Mouse (Mus musculus) heart, adult 9 months (tissue): ENCODE results near the gene Slc39a11.
A peak's percentile ranks its signal among the peaks of the same experiment; 100 is the strongest.

Source experiments
- DNase-seq, 2 experiments: peaks; one replicate each; pipeline ENCODE4 v3.0.0; 2022; ENCODE audit warnings: low spot score in 2 of 2

The Slc39a11 gene

DNA sequence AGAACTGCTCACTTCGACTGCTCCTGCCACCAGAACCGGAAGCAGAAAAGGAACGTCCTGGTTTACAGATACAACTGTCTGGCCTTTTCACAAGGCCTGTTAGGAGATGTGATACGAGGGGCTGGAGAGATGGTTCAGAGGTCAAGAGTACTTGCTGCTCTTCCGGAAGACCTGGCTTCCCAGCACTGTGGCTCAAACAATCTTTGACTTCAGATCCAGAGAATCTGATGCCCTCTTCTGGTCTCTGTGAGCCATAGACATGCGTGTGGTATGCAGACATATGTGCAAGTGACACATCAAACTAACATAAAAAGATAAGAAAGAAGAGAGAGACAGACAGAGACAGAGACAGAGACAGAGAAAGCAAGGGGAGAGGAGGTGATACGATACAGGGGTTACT lies 17.6 kb downstream of the Slc39a11 start:
- no peak for DNase-seq

DNA sequence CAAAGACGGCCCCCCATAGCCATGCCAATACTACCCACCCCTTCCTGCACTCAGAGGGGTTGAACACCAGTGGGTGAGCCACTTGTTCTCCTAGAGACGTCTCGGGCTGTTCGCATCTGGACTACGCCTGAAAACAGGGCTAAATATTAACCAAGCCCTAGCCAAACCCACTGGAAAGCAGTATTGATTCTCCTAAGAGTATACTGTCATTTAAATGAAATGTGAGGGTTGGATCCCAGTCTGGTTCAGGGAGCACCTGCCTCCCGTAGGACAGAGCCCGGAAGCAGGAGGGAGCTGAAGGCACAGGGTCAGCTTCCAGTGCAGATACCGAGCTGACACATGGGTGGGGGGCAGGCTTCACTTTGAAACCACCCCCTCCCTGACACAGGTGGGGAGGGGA lies 18.0 kb downstream of the Slc39a11 start:
- no peak for DNase-seq

DNA sequence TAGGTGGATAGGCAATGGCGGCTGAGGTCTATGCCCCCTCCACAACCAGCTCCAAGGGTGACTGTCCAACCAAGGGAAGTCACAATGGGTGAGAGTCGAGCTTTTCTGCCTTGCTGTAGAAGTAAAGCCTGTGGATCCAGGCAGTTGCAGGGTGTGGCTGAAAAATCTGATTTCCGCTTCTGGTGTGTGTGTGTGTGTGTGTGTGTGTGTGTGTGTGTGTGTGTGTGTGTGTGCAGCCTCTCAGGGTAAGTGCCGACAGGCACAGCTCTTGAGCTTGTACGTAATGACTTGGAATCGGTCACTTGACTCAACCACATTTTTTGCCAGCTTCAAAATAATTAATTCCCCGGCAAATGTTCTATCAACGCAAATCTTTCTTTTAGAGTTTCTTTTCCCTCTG lies 18.6 kb downstream of the Slc39a11 start:
- no peak for DNase-seq

DNA sequence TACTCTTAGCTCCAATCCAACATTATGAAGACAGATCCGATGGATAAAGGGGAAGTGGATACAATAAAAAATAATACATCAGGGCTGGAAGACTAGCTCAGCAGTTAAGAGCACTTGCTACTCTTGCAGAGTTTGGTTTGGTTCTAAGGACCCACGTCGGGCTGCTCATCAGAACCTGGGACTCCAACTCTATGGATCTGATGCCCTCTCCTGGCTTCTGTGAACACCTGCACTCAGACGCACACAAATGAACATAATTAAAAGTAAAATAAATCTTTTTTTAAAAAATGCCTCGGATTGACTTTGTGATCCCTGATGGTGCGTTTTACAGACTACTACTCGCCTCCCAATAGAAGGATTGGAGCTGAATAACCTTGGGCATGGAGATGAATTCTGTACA lies 19.2 kb downstream of the Slc39a11 start:
- DNase-seq: no peak

DNA sequence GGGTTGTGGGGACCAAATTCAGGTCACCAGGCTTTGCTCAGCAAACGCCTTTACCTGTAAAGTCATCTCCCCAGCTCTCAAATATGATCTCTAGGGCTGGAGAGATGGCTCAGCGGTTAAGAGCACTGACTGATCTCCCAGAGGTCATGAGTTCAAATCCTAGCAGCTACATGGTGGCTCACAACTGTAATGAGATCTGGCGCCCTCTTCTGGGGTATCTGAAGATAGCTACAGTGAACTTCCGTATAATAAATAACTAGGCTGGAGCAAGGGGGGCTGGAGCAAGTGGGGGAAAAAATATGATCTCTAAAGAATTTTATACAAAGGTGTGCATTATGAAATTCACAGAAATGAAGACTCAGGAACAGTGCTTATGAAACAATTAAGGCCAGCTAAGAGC lies 22.1 kb downstream of the Slc39a11 start:
- no peak for DNase-seq

DNA sequence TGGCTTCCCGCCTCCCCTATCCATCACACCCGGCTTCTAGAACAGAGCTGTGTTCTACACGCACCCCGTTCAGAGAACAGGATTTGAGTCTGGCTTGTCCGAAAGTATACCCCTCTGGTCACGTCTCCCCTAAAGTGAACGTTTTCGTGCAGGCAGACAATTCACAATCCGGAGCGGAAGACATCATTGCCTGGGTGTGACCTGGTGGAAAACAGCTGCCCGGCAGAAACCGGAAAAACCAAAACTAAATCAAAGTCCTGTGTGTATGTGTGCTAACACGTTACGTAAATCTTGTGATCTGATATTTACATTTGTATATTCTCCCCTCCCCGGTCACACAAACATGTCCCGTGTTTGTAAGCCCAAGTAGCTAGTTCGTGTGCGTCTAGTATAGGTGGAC lies 24.4 kb downstream of the Slc39a11 start:
- no peak for DNase-seq

DNA sequence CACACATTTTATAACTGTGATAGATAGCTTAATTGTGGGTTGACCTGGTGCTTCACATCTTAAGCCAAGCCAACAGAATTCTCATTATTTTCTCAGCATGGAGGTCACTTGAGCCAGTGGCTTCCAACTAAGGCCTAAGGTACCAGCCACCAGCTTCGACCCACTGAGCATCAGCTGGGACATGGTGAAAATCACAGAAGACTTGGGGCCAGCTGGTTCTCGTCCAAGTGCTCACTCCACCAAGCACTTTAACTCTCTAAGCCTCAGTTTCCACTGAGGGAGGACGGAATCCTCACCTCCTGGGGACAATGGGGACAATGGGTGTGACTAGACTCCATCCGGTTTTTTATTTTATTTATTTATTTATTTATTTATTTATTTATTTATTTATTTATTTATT lies 27.9 kb downstream of the Slc39a11 start:
- DNase-seq: no peak

DNA sequence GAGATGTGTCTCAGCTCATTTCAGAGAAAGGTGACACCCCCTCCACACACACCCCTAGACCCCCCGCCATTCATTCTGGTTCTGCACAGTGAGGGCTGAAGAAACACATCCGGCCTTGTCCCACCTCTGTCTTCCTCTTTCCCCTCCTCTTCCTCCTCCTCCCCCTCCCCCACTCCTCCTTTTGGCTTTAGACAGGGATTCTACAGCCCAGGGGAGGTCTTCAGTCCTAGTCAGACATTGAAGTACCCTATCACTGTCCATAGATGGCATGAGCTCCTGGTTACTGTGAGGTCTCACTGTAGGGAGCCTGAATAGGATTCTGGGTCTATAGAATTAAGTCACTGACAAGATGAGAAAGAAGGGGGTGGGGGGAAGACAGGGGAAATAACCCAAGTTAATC lies 28.9 kb downstream of the Slc39a11 start:
- DNase-seq: no peak

DNA sequence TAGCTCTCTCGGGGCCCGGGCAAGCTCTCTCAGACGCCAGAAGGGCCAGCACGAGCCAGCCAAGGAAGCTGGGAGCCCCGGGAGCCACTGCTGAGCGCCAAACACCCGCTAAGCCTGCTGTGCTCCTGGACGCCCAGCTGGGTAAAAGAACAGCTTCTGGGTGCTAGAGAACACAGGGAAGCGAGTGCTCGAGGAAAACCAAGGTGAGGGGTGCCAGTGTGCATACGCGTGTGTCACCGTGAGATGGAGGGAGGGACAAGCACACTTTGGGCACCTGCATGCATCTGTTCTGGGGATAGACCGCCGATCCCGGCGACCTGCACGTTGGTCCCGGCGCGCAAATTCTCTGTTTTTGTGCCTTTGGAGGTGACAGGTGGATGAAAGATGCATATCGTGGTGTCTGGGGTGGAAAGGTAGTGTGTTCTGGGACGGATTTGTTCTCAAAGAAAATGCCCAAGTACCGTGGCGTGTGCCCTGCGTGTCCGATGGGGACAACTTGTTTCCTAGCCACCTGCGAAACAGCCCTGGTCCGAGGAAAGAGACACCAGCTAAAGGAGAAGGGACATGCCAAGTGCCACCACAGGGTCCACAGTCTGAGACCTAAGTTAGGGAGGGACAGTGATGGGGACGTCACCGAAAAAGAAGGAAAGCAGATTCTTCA lies 30.3 kb downstream of the Slc39a11 start:
- DNase-seq: no peak

DNA sequence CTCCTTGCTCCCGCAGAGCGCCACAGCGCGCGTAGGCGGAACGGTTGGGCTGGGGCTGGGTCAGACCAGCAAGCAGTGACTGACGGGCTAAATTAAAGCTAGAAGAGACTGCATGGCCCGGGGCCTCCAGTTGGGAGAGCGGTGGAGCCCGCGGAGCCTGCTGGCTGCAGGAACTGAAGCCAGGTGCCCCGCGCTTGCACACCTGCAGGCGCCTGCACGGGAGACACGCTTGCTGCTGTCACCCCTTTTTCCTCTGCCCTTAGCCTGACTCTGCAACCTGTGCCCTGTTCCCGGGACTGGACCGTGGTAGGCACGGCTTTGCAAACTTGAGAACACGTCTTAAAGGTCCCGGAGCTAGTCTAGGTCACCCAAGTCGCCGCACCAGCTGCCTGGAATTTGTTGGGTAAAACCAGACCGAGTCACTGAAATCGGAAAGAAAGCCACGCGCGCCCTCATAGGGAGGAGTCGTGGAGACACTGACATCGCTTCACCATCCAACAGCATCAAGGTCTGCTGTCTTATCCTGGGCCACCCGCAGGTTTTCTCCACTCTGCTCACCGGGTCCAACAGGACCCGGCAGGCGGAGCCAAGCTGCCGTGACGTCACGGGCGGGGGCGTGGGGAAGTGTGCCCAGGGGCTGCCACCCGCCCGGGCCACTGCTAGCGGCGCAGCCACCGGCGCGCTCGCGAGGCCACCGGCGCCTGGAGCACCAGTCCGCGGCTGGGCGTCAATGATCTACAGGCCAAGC lies 31.0 kb downstream of the Slc39a11 start, which contains the start of gene Sstr2:
Gene Sstr2 (plus strand): TSS at position 671 of the 748 bp plus-strand sequence.
- DNase-seq: peak; percentile 10 to 11

DNA sequence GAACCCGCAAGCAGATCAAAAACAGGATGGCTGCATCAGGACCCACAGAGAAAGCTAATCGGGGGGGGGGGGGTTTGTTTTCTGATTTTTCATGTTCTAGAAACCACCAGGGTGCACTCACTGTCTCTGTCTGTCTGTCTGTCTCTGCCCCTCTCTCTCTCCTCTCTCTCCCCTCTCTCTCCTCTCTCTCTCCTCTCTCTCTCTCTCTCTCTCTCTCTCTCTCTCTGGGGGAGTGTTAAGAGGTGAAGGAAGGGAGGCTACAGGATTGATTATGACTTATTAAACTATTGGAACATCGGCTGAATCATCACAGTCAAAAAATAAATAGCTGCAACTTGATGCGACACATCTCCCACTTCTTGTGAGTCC lies 31.6 kb downstream of the Slc39a11 start:
- no peak for DNase-seq

DNA sequence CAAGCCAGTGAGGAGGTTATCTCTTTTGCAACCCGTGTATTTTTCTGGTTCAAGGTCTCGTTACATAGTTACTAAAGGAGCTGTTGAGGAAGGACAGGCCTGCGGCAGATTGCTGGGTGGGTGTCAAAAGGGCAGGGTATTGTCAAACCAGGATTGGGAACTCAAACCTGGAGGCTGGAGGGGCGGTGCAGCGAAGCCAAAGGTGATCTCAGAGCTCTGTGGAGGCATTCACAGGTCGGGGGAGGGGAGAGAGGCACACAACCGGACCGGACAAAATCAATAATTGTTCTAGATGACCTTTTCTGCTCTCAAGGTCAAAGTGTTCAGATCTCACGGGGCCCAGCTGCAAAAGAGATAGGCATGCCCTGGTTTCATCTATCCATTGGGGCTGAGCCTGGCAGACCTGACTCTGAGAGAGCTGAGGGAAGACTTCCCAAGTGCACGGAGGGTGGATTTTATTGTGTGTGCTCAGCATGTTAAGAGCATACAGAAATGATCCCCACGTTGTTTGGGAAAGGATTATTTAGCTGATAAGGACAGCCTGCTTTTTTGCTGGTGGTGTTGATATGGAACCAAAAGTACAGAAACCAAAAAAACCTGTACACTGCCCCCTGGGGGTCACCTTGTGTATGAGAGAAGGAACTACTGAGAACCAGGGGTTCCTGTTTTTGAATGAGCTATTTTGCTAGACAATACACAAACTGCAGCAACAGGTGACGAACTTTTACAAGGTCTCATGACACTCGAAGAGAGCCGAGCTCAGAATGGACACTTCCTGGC lies 32.6 kb downstream of the Slc39a11 start:
- DNase-seq: peak in 1 of 2 experiments; percentile 30

DNA sequence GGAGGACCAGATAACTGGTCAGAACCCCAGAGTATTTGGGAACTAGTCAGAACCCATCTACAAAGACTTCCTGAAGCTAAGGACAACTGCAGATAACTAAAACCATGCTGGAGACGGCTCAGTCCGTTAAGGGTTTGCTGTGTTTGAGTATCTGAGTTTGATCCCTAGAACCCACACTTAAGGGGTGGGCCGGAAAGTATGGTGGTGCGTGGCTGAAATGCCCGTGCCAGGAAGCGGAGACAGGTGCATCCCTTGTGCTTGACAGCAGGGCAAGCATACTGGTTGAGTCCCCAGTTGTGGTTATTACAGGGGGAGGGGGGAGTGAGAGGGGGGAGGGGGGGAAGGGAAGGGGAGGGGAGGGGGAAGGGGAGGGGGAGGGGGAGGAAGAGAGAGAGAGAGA lies 35.4 kb downstream of the Slc39a11 start:
- no peak for DNase-seq

DNA sequence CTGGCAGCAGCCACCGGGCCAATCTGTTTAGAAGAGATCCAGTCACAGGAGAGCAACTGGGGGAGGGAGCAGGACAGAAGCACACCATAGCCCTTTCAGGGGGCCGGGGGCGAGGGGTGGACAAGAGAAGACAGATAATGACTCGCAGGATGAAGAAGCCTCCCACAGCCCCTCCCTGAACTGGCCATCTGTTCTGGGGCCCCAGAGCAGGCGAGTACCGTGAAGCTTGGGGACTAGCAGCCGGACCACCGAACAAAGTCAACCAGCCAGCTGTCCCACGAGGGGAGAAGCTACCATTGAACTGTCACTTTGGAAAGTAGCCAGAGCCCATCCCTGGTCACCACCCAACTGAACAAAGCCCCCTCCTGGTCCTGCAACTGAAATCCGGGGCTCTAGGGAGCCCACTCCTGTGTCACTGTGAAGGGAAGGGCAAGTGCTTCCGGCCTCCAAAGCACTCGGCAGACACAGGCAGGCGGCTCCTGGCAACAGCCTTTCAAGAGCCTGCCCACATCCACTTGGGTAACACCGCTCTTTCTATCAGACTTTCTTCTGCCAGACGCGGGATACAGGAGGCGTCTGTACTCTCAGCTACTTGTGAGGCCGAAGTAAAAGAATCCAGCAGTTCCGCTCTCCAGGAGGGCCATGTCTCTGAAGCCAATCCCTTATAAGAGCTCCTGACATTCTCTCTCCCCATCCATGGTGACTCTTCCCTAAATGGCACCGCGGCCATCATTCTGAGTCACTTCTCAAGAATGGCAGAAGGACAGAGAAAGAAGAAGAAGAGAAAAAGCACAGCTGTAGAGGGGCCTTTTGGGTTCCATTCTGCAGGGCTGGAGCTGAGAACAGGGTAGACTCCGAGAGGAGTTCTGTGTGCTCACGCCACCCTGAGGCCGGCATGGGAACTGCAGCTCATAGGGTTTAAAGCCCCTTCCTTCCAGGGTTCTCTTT lies 37.9 kb downstream of the Slc39a11 start:
- peak in 1 of 2 experiments; percentile 8 for DNase-seq

DNA sequence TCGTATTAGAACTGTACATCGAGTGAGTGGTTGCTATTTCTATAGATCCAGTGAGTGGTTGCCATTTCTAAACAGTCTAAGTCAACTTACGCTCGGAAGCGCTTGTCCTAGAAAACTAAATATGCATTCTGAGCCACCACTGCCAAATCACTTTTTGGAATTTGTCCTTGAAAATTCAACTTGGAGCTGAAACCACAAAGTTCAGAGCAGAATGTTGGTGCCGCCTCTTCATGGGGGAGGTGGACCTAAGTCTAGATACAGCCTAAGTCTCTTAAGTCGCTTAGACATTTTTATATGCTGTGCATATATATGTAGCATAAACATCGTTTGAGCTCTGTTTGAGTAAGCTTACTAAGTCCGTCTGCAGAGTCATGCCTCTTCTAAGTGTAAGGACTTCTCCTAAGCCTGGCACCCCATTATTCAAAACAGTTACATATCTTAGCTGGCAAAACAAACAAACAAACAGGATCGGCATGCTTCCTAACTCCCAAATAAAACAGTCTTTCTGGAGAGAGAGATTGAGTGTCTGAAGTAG lies 38.7 kb downstream of the Slc39a11 start:
- no peak for DNase-seq

DNA sequence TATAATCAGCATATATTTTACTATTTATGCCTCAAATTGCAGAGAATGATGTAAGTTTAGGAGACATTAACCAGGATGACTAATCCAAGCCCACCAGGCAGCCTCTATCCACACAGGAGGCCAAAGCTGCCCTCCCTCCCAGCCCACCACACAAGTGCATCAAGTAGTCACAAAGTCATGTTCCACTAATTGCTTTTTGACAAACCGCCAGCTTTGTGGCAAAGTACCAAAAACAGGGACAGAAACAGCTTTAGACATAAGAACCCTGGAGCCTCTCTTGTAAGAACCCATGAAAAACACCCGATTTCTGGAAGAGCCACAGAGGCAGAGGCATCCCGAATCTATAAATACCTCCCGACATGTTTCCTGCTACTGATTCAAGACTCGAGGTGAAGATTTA lies 39.6 kb downstream of the Slc39a11 start:
- no peak for DNase-seq

DNA sequence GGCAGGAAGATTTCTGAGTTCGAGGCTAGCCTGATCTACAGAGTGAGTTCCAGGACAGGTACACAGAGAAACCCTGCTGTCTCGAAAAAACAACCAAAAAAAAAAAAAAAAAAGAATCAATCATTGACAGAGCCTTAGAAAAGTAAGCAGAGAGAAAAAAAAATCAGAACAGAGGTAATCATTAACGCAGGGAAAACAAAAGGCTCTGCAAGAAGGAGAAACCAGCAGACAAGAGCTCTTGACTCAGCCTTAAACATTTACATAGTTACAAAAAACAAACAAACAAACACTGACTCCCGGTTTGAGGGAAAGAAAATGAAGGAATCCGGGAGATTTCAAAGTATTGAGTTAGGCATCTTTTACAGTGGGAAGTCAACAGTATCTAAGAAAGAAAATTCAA lies 40.3 kb downstream of the Slc39a11 start:
- DNase-seq: no peak

DNA sequence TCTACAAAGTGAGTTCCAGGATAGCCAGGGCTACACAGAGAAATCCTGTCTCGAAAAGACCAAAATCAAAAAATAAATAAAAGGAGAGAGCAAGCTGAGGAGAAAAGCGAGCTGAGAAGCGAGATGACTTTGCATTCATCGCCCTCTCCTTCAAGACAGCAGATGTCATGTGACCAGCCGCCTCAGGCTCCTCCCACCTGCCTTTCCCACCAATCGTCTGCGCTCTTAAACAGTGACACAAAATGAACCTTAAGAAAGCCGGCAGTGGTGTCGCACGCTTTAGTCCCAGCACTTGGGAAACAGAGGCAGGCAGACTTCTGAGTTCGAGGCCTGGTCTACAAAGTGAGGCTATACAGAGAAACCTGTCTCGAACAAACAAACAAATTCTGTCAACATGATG lies 42.3 kb downstream of the Slc39a11 start:
- DNase-seq: no peak

DNA sequence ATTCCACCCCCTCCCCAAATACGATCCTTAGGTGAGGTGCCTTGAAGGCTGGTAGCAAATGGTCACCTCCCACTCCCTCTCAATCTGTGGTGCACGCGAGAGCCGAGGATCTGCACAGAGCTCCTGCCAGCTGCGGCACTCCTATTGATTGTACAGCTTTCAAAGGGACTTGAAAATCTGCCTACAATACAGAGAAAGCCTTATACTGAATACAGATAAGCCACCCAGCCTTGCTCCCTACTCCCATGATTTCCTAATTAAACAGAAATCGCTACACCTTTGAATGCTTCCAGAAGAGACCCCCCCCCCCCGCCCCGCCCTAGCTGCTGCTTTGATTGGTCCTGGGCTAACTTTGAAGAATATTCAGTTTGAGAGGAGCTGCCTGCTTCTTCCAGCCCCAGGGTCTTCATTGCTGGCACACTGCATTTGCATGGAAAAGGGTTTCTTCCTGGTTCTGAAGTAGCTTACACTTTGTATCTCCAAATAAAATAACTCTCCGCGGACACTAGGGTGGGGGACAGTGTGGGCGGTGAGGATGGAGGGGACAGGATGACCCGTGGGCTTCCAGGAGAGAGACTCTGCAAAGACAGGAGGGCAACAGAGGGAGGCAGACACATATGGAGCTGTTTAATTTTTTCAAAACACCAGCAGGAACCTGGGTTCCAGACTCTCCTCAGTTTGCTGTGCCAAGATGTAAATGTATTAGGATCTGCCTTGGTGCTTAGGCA lies 48.1 kb downstream of the Slc39a11 start:
- DNase-seq: no peak

DNA sequence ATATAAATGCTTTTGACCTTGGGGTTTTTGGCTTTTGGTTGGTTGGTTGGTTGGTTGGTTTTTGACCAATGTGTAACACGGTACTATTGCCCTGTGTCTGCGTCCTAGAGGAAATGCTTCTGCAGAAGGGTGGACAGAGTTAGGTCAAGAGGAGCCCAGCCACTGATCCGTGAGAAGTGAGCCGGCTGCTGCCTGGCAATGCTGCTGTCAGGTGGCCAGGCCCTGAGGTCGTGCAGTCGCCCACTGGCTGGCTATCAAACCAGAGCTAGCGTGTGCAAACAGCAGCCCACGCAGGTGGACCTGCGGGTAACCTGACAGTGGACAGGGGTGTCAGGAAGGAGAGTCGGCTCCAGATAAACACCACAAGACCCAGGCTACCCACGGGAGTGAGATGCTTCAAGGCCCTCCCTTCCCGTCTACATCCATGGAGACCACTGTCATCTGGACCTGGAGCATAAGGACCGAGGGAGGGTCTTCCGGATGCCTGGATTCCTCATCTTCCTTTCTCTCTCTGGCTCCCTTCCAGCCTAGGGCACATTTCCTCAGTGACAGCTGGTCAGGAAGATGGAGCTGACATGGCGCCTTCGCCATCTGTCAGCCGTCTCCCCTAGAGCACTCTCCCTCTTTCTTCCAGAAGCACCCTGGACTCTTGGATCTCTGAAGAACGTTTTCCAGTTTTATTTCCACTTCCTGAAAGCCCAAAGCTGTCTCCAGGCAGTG lies 49.2 kb downstream of the Slc39a11 start:
- no peak for DNase-seq
